Mouse (Mus musculus) G1E (cell line): Measurements from ENCODE around the gene Gpsm1.

Experiments used
- CTCF ChIP-seq: IDR thresholded peaks from 2 replicates; pipeline ENCODE4 v1.5.1; 2012; ENCODE audit warnings: low read depth, low read length, inconsistent platforms, mixed read lengths
- GATA1 ChIP-seq: IDR thresholded peaks from 2 replicates; pipeline ENCODE4 v1.6.1; 2012; ENCODE audit warnings: borderline replicate concordance, low read length, inconsistent platforms, mixed read lengths
- GATA2 ChIP-seq: IDR thresholded peaks from 2 replicates; pipeline ENCODE4 v1.6.1; 2012; ENCODE audit warnings: low read depth, low read length, inconsistent platforms, borderline replicate concordance
- POLR2AphosphoS5 ChIP-seq: IDR thresholded peaks from 2 replicates; pipeline ENCODE4 v1.6.1; 2012; ENCODE audit warnings: low read depth, low read length, inconsistent platforms; ENCODE audit not compliant: insufficient replicate concordance

DNA sequence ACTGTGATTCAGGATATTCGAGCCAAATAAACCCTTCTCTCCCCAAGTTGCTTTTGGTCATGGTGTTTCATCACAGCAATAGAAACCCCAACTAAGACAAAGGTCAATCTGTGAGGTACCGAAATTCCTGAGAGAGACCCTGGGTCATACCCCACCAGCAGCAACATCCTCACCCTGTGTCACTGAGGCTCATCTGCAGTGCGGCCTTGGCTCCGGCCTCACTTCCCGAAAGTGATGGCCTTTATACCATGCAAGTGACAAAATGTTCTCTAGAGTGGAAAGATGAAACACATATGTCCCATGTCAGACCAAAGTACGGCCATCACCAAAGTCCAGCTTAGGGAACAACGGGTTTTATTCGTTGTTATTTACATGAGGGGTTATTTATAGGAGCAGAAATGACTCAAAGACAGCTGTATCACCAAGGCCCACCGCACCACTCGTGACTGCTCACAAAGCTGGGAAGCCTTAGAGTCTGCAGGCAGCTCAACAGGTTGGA is 13.3 kb upstream of the Gpsm1 start:
- no peak for TF ChIP-seq POLR2AphosphoS5
- TF ChIP-seq CTCF, result no peak
- TF ChIP-seq GATA2, result no peak
- TF ChIP-seq GATA1, result no peak
